Mouse (Mus musculus): ENCODE measurements around the gene Adcy9. TPM values are rescaled to one million over a fixed set of nuclear protein-coding genes. Genes with fewer than 3 reads are reported as not detected.

Adcy9 gene
- total and polyA plus RNA-seq, 3 experiments = 1.1 to 3.1 (median 1.2) TPM

DNA sequence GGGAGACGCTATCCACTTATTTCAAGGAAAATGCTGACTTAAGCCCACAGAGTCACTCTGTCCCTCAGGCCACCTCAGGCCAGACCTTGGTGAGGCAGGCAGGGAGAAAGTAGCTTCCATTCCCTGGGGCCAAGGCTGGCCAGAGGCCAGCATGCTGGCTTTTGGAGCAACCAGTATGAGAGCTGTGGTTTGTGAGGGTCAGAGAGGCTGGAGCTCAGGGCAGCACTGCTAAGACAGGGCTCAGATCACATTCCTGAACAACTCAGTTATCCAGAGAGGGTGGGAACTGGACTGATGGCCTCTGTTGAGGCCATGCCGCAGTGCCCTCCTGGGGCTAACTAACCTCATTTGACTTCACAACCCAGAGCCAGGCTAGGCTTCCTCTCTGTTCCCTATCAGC lies 15.1 kb upstream of the Adcy9 start:
- H3K79me2 ChIP-seq (replicated peaks; ENCODE audit: control insufficient read depth, extremely low read depth, insufficient read depth, poor library complexity, severe bottlenecking) = no peaks in the 10 kb centered on the region
- no peak overlapping the region for H3K4me2 ChIP-seq (ENCODE audit: insufficient read depth, low read depth, poor library complexity, severe bottlenecking)
- no peak for DNase-seq (ENCODE audit: extremely low read depth)
- H3K4me3 ChIP-seq (replicated peaks in 1 of 3; ENCODE audit: low read depth in 2 of 3, low read length in 2 of 3, poor library complexity in 1 of 3) = no peak overlapping the region
- H3K9me3 ChIP-seq (replicated peaks; ENCODE audit: low read length) = no peaks in the 10 kb centered on the region
- peaks cover 5% of the 10 kb centered on the region in 2 experiments; a peak in 1 of 4 replicates for H3K4me1 ChIP-seq (ENCODE audit: control insufficient read depth in 1 of 2, insufficient read depth in 2 of 2)
- H3K36me3 ChIP-seq (replicated peaks in 1 of 2; ENCODE audit: control insufficient read depth in 1 of 2, insufficient read depth in 1 of 2, low read length in 1 of 2) = no peaks in the 10 kb centered on the region
- H3K27me3 ChIP-seq (replicated peaks) = no peaks in the 10 kb centered on the region
- no peak overlapping the region for H3K27ac ChIP-seq (ENCODE audit: insufficient read depth, low read depth)
- TF ChIP-seq MEF2A (IDR thresholded peaks at IDR 0.05; ENCODE audit: borderline replicate concordance, low read depth, low read length) = no peak
- TF ChIP-seq BHLHE40 (IDR thresholded peaks at IDR 0.05; ENCODE audit: low read depth, low read length) = no peak
- no peak for TF ChIP-seq RAD21 (IDR thresholded peaks at IDR 0.05; ENCODE audit: low read depth, low read length)
- TF ChIP-seq IRF4 (IDR thresholded peaks at IDR 0.05; ENCODE audit: low read depth, low read length) = no peak
- TF ChIP-seq ZMIZ1 (IDR thresholded peaks at IDR 0.05; ENCODE audit: low read depth, low read length) = no peak
- TF ChIP-seq ZC3H11A (IDR thresholded peaks at IDR 0.05; ENCODE audit: low read depth, low read length) = no peak
- no peak for TF ChIP-seq GABPA (IDR thresholded peaks at IDR 0.05; ENCODE audit: insufficient replicate concordance, low read depth, low read length)
- TF ChIP-seq EP300 (IDR thresholded peaks at IDR 0.05; ENCODE audit: low read length) = no peak
- no peak for TF ChIP-seq KAT2A (IDR thresholded peaks at IDR 0.05; ENCODE audit: insufficient replicate concordance, low read length)
- TF ChIP-seq UBTF (IDR thresholded peaks at IDR 0.05; ENCODE audit: low read depth, low read length) = no peak
- TF ChIP-seq USF2 (conservative IDR thresholded peaks at IDR 0.05; ENCODE audit: low read depth, low read length) = no peak
- no peak for TF ChIP-seq ETS1 (conservative IDR thresholded peaks at IDR 0.05; ENCODE audit: low read depth, low read length)
- no peak for TF ChIP-seq SIN3A (IDR thresholded peaks at IDR 0.05; ENCODE audit: low read length)
- TF ChIP-seq NRF1 (IDR thresholded peaks at IDR 0.05; ENCODE audit: low read depth, low read length) = no peak
- TF ChIP-seq SMC3 (IDR thresholded peaks at IDR 0.05; ENCODE audit: low read depth, low read length) = no peak
- TF ChIP-seq USF1 (IDR thresholded peaks at IDR 0.05; ENCODE audit: low read depth, low read length) = no peak
- dilution Hi-C loops (cut with MboI; ENCODE audit: extremely low pct_ligation_motif_present, extremely low pct_unique_long_range_greater_than_20kb, low sequenced_read_pairs) (no loop called here), in situ Hi-C loops (cut with MboI; ENCODE audit: low pct_ligation_motif_present, low pct_unique_long_range_greater_than_20kb, low sequenced_read_pairs) (no loop called here)
- H3K9ac ChIP-seq (ENCODE audit: insufficient read depth, low read depth) = no peak overlapping the region

DNA sequence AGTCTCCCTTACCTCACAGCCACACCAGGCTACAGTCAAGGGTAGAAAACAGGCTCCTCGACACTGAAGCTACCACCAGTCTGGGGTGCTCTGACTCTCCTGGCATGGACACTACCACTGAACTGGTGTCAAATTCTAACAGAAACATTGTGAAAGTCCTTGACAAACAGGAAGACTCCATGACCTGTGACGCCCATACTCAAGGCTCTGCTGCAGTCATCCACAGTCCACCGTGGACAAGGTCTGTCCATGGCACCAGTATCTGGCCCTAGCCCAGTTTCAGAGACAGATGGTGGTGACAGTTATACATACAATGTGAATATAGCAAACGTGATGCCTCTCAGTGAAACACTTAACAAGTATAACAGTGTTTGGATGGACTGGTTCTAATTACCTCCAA lies 11.5 kb upstream of the Adcy9 start:
- Histone ChIP-seq H3K9me3 (replicated peaks; ENCODE audit: low read length) (no peaks in the 10 kb centered on the region), H3K4me2 (ENCODE audit: insufficient read depth, low read depth, poor library complexity, severe bottlenecking) (no peak overlapping the region), H3K27me3 (replicated peaks) (no peaks in the 10 kb centered on the region), H3K4me1 (ENCODE audit: control insufficient read depth in 1 of 2, insufficient read depth in 2 of 2) (peaks cover 5% of the 10 kb centered on the region in 2 experiments; a peak in 1 of 4 replicates), H3K79me2 (replicated peaks; ENCODE audit: control insufficient read depth, extremely low read depth, insufficient read depth, poor library complexity, severe bottlenecking) (no peaks in the 10 kb centered on the region), H3K27ac (ENCODE audit: insufficient read depth, low read depth) (no peak overlapping the region), H3K9ac (ENCODE audit: insufficient read depth, low read depth) (no peak overlapping the region), H3K4me3 (replicated peaks in 1 of 3; ENCODE audit: low read depth in 2 of 3, low read length in 2 of 3, poor library complexity in 1 of 3) (no peak overlapping the region), H3K36me3 (replicated peaks in 1 of 2; ENCODE audit: control insufficient read depth in 1 of 2, insufficient read depth in 1 of 2, low read length in 1 of 2) (no peaks in the 10 kb centered on the region)
- DNase-seq (ENCODE audit: extremely low read depth) = no peak
- dilution Hi-C loops (cut with MboI; ENCODE audit: extremely low pct_ligation_motif_present, extremely low pct_unique_long_range_greater_than_20kb, low sequenced_read_pairs) = no loop called here
- TF ChIP-seq MYC (IDR thresholded peaks at IDR 0.05; ENCODE audit: low read depth, low read length) (no peak), ZC3H11A (IDR thresholded peaks at IDR 0.05; ENCODE audit: low read depth, low read length) (no peak), HCFC1 (IDR thresholded peaks at IDR 0.05; ENCODE audit: low read depth, low read length) (no peak), ETS1 (conservative IDR thresholded peaks at IDR 0.05; ENCODE audit: low read depth, low read length) (no peak), E2F4 (IDR thresholded peaks at IDR 0.05; ENCODE audit: insufficient replicate concordance, low read depth, low read length) (no peak), ZMIZ1 (IDR thresholded peaks at IDR 0.05; ENCODE audit: low read depth, low read length) (no peak), KAT2A (IDR thresholded peaks at IDR 0.05; ENCODE audit: insufficient replicate concordance, low read length) (no peak), GABPA (IDR thresholded peaks at IDR 0.05; ENCODE audit: insufficient replicate concordance, low read depth, low read length) (no peak), RCOR1 (conservative IDR thresholded peaks at IDR 0.05; ENCODE audit: low read depth, low read length) (no peak)
- in situ Hi-C loops (cut with MboI; ENCODE audit: low pct_ligation_motif_present, low pct_unique_long_range_greater_than_20kb, low sequenced_read_pairs) = loop anchor here (5.0 kb wide), 1 partner anchor 35 kb away; no protein-coding TSS in a partner anchor
